Mouse (Mus musculus): ENCODE data around the gene Gm21958. TPM values are rescaled to one million over a fixed set of nuclear protein-coding genes. Genes with fewer than 3 reads are reported as not detected.

The Gm21958 gene
- polyA plus RNA-seq, 1 experiment from 2014 or later, result 1.7 TPM

DNA sequence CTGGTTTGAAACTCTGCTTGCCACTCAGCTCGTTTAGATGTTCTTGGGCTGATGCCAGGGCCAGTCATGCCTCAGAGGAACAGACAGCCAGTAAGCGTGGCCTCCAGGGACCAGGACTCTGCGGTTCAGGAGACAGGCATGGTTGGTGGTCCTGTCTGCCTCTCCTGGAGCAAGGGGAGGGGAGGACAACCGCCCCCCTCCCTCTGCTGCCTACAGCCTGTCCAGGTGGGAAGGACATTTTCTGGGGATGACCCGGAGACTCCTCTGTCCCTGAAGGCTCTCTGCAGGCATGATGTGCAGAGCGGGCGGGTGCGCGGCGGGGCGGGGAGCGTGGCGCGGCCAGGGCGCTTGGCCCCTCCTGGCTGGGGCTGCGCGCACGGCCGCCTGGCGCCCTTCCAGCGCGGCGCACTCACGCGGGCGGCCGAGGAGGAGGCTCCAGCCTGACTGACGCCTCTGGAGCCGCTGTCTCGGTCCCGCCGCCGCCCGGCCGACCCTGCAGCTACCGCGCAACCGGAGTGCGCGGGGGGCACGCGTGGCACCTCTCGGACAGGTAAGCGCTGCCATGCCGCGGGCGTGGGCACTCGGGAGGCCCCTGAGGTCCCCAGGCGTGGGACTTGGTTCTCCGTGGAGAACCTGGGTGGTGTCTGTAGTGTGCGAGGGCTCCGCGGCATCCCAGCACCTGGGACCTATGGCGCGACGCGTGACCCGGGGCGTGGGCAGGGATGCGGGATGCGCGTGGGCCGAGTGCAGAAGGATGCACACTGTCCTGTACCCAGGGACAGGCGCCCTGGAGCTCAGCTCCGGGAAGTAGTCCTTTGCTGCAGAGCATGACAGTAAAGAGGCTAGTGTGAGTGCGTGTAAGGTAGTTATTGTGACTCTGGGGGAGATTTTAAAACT, 41.2 kb upstream of the Gm21958 start, which contains the start of gene Smad9:
Smad9 (plus strand) TSS at position 438 of the 897 bp plus-strand sequence.
- Histone ChIP-seq H3K4me3 (ENCODE audit: low read depth, low read length) (peak within 1 kb of the TSS; percentile 79), H3K27me3 (ENCODE audit: insufficient read depth, low read length) (0 out of 2 replicates have a peak, but pooled peaks cover 4% of the 10 kb centered on the region), H3K9me3 (ENCODE audit: low read depth, low read length) (no peaks in the 10 kb centered on the region), H3K27ac (ENCODE audit: low read depth) (peak within 1 kb of the TSS; percentile 84), H3K4me2 (peak within 1 kb of the TSS; percentile 99), H3K4me1 (ENCODE audit: insufficient read depth) (peaks cover 17% of the 10 kb centered on the region; the same call in 1 of the 2 replicates), H3K36me3 (ENCODE audit: insufficient read depth) (peaks cover 12% of the 10 kb centered on the region), H3K9ac (peak within 1 kb of the TSS; percentile 74)
- peak; percentile 85 for ATAC-seq (ENCODE audit: insufficient read depth)
- under 1% methylated on average over 60 of the region's 66 CpGs for WGBS
- no peak for TF ChIP-seq CTCF (IDR thresholded peaks at IDR 0.05; ENCODE audit: low read depth)
- DNase-seq, result peak; percentile 90

DNA sequence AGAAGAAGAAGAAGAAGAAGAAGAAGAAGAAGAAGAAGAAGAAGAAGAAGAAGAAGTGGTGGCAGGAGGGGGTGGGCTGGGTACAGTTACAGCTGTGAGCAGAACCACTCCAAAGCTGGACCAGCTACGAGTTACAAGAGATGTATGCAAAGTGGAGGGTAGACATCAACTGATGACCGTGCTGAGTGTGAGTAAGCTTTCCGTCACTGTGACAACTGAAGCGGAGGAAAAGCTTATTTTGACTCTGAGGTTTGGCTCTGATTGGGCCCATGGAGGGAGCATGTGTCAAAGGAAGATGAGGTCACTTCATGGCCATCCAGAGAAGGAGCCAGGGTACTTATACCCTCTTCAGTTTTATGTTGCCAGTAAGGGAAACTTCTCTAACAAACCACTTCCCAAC, 39.3 kb upstream of the Gm21958 start:
- H3K4me2 ChIP-seq, result no peak overlapping the region
- ATAC-seq (ENCODE audit: insufficient read depth) (no peak), DNase-seq (no peak)
- H3K4me1 ChIP-seq (ENCODE audit: insufficient read depth), result peaks cover 16% of the 10 kb centered on the region; the same call in 1 of the 2 replicates
- 0 out of 2 replicates have a peak, but pooled peaks cover 4% of the 10 kb centered on the region for H3K27me3 ChIP-seq (ENCODE audit: insufficient read depth, low read length)
- H3K4me3 ChIP-seq (ENCODE audit: low read depth, low read length), result no peak overlapping the region
- 55% methylated on average over 4 of the region's 4 CpGs for WGBS
- no peak overlapping the region for H3K27ac ChIP-seq (ENCODE audit: low read depth)
- no peak overlapping the region for H3K9ac ChIP-seq
- TF ChIP-seq CTCF (IDR thresholded peaks at IDR 0.05; ENCODE audit: low read depth), result no peak
- peaks cover 31% of the 10 kb centered on the region for H3K36me3 ChIP-seq (ENCODE audit: insufficient read depth)
- H3K9me3 ChIP-seq (ENCODE audit: low read depth, low read length), result no peaks in the 10 kb centered on the region

DNA sequence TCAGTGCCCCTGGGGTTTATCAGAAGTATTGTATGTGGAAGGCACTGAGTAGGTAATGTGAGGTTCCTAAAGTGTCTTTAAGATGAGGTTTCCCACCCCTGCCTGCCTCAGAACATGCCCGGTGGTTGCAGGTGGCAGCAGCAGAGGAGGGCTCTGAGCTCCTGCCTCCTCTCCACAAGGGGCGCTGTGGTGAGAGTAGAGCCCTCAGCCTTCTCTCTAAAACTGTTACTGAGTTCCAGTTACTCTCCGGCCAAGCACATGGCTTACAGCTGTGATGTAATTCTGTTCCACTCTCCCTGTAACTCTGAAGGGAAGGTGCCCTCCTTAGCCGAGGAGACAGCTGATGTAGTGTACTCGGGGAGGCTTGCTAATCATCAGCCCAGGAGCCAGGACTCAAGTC, 31.6 kb upstream of the Gm21958 start:
- Histone ChIP-seq H3K9me3 (ENCODE audit: low read depth, low read length) (no peaks in the 10 kb centered on the region), H3K36me3 (ENCODE audit: insufficient read depth) (peaks cover 97% of the 10 kb centered on the region), H3K9ac (no peak overlapping the region), H3K4me3 (ENCODE audit: low read depth, low read length) (no peak overlapping the region), H3K27me3 (ENCODE audit: insufficient read depth, low read length) (no peaks in the 10 kb centered on the region), H3K4me1 (ENCODE audit: insufficient read depth) (no peaks in the 10 kb centered on the region), H3K27ac (ENCODE audit: low read depth) (no peak overlapping the region), H3K4me2 (no peak overlapping the region)
- 46% methylated on average over 5 of the region's 5 CpGs for WGBS
- TF ChIP-seq CTCF (IDR thresholded peaks at IDR 0.05; ENCODE audit: low read depth), result peak; percentile 64
- peak; percentile 53 for DNase-seq
- ATAC-seq (ENCODE audit: insufficient read depth), result 0 out of 2 replicates have a peak, but pooled peaks have one; percentile 11

DNA sequence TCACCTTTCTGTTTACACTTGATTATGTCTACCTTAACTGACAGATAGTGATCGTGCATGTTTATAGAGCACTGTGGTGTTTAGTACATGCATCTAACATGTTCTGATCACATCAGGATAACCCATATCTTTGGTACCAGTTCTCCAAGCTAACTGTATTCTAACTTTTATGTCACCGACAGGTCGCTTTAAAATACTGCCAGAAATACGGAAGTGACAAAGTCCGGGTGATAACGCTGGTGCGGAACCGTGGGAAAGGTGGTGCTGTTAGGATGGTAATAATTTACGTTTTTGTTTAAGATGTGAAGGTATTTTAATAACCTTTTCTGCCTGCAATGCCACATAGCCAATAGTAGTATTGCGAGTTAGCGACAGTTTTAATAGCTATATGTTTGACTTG, 27.8 kb upstream of the Gm21958 start:
- no peak overlapping the region for H3K27ac ChIP-seq (ENCODE audit: low read depth)
- H3K4me3 ChIP-seq (ENCODE audit: low read depth, low read length), result no peak overlapping the region
- no peak for ATAC-seq (ENCODE audit: insufficient read depth)
- H3K27me3 ChIP-seq (ENCODE audit: insufficient read depth, low read length), result no peaks in the 10 kb centered on the region
- no peak overlapping the region for H3K9ac ChIP-seq
- H3K9me3 ChIP-seq (ENCODE audit: low read depth, low read length), result no peaks in the 10 kb centered on the region
- H3K36me3 ChIP-seq (ENCODE audit: insufficient read depth), result peaks cover 75% of the 10 kb centered on the region
- no peak for TF ChIP-seq CTCF (IDR thresholded peaks at IDR 0.05; ENCODE audit: low read depth)
- no peaks in the 10 kb centered on the region for H3K4me1 ChIP-seq (ENCODE audit: insufficient read depth)
- WGBS, result 94% methylated on average over 11 of the region's 11 CpGs
- H3K4me2 ChIP-seq, result no peak overlapping the region
- DNase-seq, result no peak

DNA sequence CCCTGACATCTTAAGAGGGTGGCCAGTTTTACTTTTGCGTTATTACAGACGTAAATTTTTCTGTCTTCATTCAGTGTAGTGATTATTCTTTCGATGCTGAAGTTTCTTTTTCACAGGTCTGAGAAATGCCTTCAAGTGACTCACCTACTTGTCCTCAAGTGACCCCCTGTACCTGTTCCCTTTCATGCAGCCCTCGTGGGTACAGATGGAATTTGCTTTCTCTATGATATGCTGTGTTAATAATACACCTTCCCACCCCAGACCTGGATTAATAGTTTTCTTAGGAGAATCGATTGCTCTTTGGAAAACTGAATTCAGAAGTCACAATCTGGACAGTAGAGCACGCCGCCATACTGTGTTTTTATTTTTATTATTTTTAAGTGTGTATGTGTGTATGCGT, 23.2 kb upstream of the Gm21958 start:
- DNase-seq, result no peak
- ATAC-seq (ENCODE audit: insufficient read depth), result no peak
- WGBS, result 86% methylated on average over 8 of the region's 8 CpGs
- Histone ChIP-seq H3K27me3 (ENCODE audit: insufficient read depth, low read length) (no peaks in the 10 kb centered on the region), H3K9me3 (ENCODE audit: low read depth, low read length) (no peaks in the 10 kb centered on the region), H3K36me3 (ENCODE audit: insufficient read depth) (peaks cover 39% of the 10 kb centered on the region), H3K4me2 (no peak overlapping the region), H3K4me1 (ENCODE audit: insufficient read depth) (no peaks in the 10 kb centered on the region), H3K27ac (ENCODE audit: low read depth) (no peak overlapping the region), H3K9ac (no peak overlapping the region), H3K4me3 (ENCODE audit: low read depth, low read length) (no peak overlapping the region)
- TF ChIP-seq CTCF (IDR thresholded peaks at IDR 0.05; ENCODE audit: low read depth), result no peak

DNA sequence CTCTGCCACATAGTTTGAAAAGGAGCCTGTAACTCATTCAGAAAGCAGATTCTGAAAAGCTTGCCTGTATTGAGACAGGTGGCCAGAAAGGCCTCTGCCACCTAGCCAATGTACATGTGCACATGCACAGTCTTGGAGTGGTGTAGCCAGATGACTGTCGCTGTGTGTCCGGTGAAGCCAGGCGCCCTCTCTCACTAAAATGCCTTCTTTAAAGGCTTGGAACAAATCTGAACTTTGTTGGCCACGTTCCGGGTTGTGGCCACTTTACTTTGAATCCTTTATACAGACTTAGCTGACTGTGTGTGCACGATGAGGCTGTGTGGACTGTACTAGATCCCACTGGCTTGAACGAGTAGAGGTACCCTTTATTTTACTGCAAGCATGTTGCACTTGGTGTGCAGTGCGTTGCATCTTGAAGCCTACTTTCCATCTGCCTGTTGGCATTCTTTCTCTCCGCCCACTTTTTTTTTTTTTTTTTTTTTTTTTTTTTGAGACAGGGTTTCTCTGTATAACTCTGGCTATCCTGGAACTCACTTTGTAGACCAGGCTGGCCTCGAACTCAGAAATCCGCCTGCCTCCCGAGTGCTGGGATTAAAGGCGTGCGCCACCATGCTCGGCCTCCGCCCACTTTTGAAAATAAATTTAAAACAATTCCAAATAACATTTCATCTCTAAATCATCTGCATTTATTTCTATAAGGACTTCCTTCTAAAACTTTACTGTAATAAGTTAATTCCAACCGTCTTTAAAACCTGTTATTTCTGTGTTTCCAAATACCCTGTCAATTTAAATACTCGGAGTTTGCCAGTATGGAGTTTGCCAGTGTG, 22.2 kb upstream of the Gm21958 start:
- 51% methylated on average over 18 of the region's 18 CpGs for WGBS
- Histone ChIP-seq H3K4me3 (ENCODE audit: low read depth, low read length) (peak overlapping the region; percentile 89), H3K9me3 (ENCODE audit: low read depth, low read length) (no peaks in the 10 kb centered on the region), H3K4me1 (ENCODE audit: insufficient read depth) (no peaks in the 10 kb centered on the region), H3K27ac (ENCODE audit: low read depth) (peak overlapping the region; percentile 99), H3K9ac (peak overlapping the region; percentile 94), H3K4me2 (peak overlapping the region; percentile 68), H3K27me3 (ENCODE audit: insufficient read depth, low read length) (no peaks in the 10 kb centered on the region), H3K36me3 (ENCODE audit: insufficient read depth) (peaks cover 39% of the 10 kb centered on the region)
- no peak for ATAC-seq (ENCODE audit: insufficient read depth)
- peak; percentile 51 for DNase-seq
- TF ChIP-seq CTCF (IDR thresholded peaks at IDR 0.05; ENCODE audit: low read depth), result no peak
